Mouse (Mus musculus): ENCODE data around the gene Mad1l1.

The Mad1l1 gene

DNA sequence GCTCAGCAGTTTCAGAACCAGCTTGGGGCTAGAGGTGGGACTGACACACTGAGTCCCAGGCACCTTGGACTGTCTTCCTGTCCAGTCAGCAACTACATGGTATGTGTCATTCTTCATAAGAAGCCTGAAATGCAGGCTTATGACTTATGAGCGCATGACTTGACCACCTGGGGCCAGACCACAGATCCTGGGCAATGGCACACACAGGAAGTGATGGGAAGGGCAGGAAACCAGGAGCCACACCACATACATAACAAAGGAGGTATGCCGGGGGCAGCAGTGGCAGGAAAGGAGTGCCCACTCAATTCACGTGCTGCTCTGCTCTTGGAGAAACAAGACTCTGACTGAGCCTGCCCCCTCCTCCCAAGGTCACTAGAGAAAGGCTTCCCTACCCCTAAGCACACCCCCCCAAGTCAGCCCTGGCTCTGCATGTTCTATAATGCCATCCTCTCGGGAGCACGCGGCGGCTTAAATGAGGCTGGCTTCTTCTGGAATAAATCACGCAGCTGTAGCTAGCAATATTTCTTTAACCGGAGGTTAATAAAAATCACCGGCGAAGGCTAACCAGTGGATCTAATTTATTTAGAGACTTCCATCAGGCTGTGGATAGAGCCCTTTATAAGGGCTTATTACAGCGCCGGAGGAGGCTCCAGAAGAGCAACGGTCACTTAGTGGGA is 146.4 kb downstream of the Mad1l1 start:
- no peak for DNase-seq

DNA sequence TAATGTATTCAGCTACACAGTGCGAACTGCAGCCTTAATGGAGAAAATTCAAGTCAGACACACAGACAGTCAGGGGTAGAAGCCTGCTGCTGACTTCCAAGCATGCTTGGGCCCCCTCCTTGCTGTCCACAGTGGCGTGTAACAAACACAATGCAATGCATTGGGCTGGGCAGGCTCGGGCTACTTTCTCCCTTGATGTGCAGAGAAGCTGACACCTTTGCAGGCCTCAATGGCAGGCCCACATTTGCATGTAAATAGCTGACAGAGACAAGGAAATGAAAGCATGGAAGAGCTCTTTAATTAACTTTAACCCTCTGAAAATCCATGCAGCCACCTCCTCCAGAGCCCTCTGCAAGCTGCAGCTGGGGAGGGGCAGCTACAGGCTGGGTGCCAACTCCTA is 147.3 kb downstream of the Mad1l1 start:
- no peak for DNase-seq

DNA sequence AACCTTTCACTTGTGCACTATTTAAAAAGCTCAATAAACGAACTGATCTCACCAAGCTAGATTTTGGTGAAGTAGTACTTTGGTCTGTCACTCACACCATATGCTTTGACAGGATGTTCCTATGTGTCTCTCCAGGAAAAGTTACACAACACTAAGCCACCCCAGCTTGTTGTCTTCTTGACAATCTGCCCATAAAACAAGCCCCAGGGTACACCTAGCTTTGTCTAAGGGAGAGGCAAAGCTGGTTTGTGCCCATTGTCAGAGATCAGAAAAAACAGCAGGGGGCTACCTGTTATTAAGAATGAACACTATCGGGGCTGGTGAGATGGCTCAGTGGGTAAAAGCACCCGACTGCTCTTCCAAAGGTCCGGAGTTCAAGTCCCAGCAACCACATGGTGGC is 148.2 kb downstream of the Mad1l1 start:
- DNase-seq = no peak

DNA sequence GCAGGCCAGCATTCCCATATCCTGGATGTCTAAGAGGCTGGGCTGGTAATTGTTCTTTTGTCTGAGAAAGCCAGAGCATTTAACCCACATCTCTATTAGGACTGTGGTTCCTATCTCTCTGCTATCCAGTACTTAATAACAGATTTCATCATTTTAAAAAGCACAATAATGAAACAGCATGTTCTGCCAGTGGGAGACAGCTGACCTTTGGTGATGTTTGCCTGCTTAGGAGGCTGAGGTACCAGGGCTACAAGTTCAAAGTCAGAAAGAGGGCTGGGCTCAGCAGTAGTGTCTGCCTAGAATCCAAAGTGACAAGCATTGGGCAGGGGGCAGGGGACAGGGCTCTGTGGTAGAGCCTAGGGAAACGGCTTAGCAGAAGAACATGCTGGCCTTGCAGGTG is 149.6 kb downstream of the Mad1l1 start:
- DNase-seq = no peak

DNA sequence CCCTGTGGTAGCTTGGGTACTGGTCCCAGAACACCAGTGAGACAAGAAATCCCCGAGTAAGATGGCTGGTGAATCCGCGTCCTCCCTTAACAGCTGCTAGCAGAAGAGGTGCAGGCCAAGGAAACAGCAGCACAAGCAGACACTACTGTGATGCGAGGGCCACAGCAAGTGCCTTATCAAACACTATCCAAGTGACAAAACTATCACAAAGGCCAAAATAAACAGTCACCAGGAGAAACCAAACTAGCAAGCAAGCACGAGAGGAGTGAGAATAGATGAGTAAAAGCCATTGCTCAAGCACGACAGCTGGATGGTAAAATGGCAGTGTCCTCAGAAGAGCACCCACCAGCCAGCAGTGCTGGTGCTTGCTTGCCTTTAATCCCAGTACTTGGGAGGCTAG is 153.8 kb downstream of the Mad1l1 start:
- DNase-seq = no peak

DNA sequence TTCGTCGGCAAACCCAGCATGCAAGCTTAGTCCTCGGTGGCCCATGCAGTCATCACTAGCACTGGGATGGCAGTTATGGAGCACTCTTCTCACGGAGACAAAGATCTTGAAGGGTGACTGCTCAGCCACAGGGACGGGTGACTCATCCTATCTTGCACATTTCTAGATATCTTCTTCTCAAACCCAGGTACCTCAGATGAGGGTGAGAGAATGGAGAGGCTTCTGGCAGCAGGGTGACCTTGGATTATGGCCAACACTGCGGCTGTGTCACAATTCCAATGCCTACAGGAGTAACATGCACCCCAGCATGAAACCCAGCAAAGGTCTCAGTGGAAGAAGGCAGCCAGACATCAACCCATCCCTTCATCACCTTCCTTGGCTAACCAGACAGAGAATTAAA is 154.3 kb downstream of the Mad1l1 start:
- DNase-seq = no peak

DNA sequence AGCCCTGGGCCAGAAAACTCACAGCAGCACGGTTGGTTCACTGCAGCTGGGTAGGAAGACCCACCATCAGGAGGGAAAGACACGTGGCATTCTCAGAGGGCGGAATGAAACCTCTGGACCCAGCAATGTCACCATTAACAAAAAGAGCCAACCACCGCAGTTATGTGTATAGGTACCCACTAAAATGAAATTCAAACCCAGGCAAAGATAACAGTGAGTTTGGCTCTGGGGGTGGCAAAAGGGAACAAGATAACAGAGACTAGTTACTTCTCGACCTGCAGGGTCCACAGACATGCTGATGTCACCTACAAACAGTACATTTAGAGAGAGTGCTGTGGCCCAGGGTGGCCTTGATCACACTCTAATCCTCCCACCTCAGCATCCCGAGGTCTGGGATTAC is 157.4 kb downstream of the Mad1l1 start:
- DNase-seq = no peak

DNA sequence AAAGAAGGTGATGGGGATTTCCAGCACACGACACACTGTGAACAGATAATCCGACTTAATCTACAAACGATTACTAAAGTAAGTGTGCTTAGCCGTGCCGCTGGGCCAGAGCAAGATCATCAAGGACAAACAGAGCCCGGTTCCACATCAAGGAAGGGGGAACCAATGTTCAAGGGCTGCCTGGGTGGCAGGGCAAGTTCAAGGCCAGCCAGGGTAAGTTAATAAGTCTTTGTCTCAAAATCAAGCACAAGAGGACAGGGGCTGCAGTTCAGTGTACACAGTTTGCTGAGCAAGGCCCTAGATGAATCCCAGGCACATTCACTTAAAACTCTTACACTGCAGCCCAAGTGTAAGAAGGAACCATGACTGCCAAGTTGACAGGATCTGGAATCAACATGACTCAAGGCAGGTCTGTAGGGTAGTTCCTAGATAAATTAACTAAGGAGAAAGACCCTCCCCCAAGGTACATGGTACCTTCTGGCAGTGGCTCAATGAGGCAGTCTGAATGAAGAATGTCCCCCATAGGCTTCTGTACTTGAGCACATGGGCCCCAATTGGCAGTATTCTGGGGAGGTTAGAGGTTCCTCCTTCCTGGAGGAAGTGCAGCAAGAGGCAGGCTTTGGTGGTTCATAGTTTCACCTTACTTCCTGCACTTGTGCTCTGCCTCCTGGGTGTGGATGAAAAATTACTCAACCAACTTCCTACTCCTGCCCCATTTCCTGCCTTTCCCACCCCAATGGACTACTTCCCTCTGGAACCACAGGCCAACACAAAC is 159.1 kb downstream of the Mad1l1 start:
- DNase-seq = no peak

DNA sequence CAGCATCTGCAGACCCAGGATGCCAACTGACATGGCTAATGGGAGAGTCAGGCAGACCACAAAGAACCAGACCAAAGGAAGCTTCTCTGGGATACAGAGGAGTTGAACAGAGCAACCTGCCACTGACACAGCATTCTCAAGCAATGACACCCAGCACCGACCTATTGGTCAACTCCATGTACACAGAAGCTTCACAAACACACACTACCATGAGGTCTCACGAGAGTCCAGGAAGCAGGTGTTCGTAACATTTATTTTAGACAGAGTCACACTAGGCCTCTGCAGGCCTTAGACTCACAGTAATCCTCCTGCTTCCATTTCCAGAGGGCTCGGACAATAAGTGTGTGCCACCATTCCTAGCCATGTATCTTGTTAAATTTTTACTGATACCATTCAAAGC is 162.3 kb downstream of the Mad1l1 start:
- DNase-seq = no peak

DNA sequence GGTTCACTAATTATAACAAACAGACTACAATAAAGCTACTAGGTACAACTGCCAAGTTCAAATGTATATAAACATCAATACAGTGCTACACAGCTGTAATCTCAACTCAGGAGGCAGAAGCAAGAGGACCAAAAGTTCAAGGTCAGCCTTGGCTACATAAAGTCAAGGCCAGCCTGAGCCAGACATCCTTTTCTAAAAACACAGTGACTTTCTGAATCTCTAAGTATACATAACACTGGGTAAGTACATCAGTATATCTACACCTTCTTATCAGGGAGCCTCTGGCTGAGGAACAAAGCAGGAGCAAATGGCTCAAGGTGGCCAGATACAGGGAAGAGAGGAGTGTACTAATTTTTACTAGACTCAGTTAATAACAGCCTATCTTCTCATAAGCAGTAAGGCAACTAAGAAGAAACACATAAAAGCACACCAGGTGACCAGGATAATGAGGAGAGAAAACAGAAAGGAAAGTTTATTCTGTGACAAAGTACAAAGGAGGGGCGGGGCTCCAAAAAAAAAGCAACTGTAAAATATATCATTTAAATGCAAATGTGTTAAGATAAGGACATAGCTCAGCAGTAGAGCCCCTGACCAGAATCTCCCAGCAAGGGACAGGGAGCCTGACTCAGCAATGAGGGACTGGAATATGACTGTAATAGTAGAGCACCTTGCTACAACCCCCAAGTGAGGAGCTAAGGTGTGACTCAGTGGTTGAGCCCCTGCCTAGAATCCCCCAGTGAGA is 163.3 kb downstream of the Mad1l1 start:
- no peak for DNase-seq

DNA sequence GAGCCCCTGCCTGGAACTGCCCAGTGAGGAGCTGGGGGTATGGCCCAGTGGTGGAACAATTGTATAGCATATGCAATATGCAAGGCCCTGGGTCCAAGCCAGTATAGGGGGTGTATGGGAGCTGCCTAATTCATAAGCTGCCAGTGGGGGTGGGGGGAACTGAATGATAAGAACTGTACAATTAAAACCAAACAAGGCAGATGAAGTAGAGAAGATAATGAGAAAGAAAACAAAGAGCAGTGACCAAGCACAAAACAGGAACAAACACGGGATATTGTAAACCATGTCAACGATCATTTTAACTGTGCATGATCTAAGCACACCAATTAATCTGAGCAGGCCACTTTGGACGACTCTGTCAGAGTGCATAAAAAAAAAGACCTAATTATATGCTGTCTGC is 167.2 kb downstream of the Mad1l1 start:
- no peak for DNase-seq

DNA sequence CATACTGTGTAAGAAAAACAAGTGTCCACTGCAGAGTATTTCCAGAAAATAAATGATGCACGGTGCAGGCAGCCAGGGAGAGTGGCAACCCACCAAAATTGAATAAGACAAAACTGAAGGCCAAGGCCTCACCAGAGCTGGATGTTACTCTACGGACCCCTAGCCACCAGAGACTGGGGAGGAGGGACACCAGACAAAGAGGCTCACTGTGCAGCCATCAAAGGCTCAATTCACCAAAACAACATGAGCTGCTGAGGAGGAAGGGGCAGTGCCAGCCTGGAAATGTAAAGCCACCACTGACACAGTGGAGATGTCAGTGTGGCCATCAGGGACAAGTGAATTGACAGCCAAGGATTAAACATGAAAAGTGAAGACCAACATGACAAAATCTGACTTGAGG is 169.5 kb downstream of the Mad1l1 start:
- no peak for DNase-seq

DNA sequence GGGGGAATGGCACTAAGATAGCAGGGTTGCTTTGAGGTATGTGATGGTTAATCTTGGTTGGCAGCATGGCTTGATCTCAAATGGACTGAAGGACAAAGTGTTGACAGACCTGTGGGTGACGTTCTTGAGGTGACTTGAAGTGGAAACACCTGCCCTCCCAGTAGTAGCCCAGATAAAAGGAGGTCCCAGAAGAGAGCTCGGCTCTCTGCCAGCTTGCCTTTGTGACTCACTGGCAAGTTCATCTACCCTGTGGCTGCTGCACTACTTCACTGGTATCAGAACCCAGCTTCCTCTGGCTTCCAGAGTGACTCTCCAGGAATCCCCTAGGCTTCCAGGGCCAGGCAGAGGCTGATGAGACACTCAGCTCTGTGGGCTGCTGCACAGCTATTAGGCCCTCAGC is 170.2 kb downstream of the Mad1l1 start:
- peak; percentile 74 to 84 for DNase-seq

DNA sequence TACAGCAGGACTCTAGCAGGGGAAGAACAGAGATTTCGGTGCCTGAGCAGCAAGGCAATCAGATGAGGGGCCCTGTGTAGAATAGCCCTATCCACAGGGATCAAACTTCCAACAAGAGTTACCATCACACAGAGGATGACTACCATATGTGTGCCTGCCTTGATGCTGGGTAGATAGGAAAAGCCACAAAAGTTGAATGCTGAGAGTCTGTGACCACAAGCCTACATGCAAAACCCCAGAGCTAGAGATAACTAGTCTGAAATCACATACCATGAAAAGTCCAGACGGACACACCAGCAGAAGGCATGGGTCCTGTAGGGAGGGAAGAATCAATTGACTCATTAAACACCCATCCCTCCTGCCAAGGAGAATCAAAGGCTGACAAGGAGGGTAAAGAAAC is 170.7 kb downstream of the Mad1l1 start:
- DNase-seq = no peak

DNA sequence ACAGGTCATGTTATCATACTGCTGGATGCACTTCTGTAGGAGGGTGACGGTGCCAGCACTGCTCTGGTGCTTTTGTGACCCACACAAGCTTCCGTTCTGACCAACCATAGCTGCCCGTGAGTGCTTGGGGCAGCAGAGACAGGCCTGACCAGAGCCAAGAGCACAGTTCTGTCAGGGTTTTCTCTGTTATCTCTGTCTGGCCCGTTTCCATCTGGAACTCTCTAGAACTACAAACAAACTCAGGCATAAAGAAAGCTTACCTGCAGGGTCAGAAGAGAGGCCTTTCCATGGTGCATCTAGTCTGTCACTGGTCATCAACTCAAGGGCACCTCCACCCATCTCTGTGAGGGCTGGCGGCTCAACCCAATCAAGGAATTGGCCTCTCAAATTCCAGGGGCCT is 171.2 kb downstream of the Mad1l1 start:
- DNase-seq = no peak

DNA sequence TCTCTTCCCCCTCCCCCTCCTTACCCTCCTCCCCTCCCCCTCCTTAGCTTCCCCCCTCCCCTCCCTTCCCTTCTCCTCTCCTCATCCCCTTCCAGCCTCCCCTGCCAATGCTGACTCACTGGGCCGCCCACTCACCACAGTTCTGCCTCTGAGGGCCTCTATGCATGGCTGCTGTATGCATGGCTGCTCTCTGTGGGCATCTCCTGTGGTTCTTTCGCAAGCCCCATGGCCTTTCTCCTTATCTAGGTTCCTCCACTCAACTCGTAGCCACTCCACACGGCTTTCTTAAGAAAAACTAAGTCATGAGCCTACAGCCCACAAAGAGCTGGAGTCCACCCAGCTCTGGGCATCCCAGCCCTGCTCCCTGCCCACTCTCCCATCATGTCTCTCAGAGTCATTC is 172.1 kb downstream of the Mad1l1 start:
- peak; percentile 43 to 57 for DNase-seq

DNA sequence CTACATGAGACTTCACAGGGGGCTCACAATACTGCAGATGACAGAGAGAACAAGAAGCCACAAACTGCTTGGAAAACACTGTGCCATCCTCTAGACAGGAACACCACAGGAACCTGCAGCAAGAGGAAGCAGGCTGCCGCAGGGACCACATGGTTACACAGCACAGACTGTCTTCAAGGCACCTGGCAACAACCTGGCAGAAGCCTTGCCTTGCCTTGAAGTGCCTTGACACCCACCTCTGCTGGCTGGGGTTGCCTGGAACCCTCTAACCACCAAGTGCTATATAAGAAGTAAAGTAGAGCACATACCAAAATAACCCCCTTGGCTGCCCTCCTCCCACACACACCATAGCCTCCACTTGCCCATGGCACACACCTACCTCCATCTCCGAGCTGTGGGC is 177.8 kb downstream of the Mad1l1 start:
- no peak for DNase-seq

DNA sequence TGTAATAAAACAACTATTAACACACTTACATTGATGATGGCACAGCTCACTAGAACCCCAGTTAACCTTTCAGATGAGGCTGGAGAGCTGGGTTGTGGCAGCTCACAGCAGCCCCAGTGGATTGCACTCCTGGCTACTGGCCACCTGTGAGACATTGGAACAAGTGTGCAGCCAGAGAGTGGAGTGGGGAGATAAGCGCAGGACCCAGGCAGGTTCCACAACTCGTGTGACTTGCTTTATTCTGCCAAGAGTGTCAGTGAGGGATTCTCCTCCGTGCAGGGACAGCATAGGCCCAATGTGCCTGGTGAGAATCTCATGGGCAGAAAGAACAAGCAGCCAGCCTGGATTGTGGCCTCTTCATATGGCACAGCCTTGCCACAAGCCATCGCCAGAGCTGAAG is 180.0 kb downstream of the Mad1l1 start:
- peak in 1 of 2 experiments; percentile 35 for DNase-seq

DNA sequence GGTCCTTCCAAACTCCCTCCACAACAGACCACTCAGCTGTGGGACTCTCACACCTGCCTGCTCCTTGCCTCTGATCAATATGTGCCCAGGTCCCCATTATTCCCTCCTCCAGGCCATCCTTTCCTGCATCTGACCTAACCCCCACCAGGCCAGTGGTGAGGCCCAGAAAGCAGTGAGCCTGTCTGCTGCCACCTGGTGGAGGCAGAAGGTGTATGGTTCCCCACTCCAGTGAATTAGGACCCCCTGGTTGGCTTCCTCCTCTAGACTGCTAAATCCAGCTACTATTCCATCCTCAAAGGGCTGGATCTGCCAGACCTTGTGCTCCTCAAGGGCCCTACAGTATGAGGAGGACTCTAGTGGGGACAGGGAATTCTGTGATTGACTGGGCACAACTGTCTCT is 181.1 kb downstream of the Mad1l1 start:
- peak; percentile 24 to 47 for DNase-seq

DNA sequence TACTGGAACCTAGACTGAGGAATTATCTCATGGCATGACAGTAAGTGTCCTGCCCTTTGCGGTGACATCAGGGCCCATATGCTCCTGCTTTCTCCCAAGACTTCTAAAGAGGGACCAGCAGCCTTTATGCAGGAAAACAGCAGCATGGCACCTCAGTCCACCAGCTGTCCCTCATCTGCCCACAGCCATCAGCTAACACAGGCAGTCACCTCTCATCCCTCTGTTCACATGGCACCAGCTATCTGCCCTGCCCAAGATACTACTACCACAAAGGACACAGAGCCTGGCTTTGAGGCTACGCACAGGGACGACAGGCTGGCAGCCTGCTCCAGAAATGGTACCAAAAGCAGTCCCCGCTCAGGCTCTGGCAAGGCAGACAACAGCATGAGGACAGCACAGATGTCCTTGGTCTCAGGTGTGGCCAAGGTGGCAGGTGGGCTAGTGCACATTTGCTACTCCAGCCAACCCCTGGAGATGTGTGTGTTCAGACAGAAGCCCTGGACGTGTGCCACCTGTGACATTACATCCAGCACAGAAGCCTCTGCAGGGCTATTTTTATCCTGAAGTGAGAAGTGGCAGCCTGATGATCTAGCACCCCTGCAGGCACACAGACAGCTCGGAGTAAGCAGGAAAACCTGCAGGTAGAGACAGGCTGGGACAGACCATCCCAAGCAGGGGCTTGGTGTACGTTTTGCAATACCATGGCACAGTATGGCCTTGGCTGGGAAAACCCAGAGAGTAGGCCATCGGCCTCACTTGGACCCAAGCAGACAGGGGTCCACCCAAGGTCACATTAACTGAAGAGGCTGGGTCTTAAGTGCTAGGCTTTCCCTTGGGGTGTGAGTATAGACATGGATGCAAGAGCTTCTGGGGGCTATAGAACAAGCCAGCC is 185.4 kb downstream of the Mad1l1 start:
- DNase-seq = no peak

DNA sequence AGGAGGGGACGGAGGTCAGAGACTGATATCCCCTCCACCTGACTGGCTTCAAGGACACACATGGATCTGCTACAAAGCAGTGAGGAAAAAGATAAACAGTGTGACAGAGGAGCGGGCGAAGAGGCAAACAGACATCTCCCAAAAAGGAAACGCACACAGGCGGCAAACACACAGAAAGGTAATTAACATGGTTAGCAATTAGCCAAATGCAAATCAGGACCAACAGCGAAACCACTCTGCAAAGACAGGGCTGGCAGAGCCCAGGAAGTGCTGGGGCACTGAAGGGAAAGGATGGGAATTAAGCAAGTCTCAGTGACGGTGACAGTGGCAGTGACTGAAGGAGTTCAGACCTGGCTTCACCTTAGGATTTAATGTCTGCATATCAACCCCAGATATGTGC is 187.3 kb downstream of the Mad1l1 start:
- no peak for DNase-seq

DNA sequence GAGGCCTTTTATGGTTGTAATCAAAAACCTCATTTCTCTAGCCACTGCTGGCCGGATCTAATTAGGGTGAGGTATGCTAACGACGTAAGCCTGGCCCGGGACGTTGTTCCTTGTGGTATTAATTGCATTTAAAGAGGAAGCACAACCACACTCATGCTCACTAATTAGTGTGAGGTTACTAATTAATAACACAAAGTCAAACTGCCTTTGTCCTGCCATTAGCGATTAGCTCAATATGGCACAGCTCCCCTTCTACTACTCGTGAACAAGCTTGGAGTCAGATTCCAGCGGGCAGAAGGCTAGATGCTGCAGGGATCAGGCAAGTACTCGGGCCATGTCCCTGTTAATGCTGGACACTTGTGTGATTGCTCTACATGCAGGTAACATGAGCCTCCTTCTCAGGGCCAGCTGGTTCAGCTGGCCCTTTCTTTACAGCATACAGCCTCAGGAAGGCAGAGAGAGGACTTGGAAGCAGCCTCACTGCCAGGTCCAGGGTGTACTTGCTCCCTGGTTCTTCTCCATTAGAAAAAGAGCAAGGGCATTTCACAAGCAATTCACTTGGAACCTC is 192.9 kb downstream of the Mad1l1 start:
- no peak for DNase-seq

DNA sequence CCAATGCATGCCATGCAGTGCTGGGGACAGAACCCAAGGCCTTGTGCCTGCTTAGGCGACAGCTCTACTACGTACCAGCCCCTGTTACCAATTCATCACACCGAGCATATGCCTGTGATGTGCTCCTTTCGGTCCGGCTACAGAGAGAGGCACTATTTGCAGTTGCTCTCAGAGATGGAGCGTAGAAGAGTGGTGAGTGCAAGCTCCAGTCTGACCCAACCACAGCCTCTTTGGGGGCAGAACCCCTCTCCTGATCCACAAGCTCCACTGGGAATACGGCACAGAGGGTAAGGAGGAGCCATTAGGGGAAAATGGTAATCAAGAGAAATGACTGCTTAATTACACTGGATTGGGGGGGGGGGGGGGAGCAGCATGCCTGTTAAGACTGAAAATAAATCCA is 193.4 kb downstream of the Mad1l1 start:
- no peak for DNase-seq

Data from lung, adult 18-20 months (tissue).